Mouse (Mus musculus): Measurements from ENCODE around the gene Rnf167.

DNA sequence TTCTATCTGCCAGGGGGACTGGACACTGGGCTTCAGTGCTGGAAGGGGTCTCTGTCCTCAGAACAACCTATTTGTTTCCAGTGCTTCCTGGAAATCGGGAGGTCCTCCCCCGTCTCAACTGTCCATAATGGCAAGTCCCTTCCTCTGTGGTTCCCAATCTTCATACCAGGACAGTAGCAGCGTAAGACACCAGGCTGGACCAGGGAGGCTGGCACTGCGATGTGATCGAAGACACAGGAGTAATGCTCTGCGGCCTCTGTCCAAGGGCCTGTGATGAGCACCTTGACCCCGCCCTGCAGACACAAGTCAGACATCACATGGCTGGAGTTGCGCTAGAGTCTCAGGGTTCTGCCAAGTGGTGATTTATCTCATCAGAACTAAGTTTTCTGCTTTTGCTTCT is 32.3 kb downstream of the Rnf167 start:
- TF ChIP-seq POLR2A (IDR thresholded peaks at IDR 0.05; ENCODE audit: insufficient read depth, low read depth, low read length) (no peak), EP300 (IDR thresholded peaks at IDR 0.05; ENCODE audit: insufficient read depth, low read depth, low read length) (no peak)
